Mouse (Mus musculus) c-Kit-positive CD71-negative TER-119-negative erythroid progenitor cells, embryonic 14.5 days (primary cell): ENCODE measurements around the gene Sncb.
A peak's percentile ranks its signal among the peaks of the same experiment; 100 is the strongest.
"Not testable (repeated sequence)": the region's sequence is repeated elsewhere in the genome, so short reads cannot be mapped to it uniquely, and the experiment has no call there.

Source experiments
- DNase-seq: peaks from one replicate; pipeline ENCODE4 v3.0.0-alpha.2; 2013; ENCODE audit warnings: low read depth

Sncb gene

DNA sequence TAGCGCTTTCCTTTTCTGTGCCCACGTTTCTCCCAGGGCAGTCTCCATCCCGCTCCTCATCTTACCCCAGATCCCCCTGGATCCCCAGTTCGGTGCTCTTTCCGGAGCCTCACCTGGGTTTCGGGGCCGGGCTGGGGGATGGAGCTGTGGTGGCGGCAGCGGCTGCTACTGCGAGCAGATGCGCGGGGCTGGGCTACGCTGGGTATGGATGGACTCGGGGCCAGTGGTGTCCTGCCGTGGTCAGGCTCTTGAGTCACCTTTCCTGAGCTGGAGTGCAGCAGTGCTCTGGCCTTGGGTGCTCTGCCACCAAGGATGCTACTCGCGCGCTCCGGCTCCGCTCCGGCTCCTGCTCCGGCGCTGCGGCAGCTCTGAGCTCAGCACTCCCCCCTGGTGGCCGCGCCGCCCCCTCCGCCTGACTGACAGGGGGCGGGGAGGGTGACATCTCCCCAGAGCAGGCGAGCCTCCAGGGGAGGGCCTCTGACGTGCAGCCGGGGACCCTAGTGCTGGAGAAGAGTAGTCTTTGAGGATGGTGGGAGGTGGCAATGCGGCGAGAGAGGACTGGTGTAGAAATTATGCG is at the start of gene Sncb:
Gene Sncb (minus strand): TSS at position 404 of the 577 bp plus-strand sequence.
- no peak for DNase-seq

DNA sequence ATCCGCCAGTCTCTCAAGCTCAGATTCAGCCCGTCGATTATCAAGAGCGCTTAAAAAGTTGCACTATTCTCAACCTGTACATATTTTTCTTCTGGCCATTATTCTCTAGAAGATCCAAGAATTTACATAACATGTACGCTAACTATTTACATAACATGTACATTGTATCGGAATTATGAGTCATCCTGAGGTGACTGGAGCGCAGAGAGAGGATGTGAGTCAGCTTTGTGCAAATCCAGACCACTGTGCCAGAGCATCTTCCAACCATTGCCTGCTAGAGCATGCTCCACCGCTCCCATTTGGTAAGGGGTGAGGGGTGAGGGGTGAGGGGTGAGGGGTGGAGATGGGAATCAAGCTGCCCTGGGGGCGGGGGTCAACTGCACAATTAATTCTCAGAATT is 47.0 kb upstream of the Sncb start:
- no peak for DNase-seq

DNA sequence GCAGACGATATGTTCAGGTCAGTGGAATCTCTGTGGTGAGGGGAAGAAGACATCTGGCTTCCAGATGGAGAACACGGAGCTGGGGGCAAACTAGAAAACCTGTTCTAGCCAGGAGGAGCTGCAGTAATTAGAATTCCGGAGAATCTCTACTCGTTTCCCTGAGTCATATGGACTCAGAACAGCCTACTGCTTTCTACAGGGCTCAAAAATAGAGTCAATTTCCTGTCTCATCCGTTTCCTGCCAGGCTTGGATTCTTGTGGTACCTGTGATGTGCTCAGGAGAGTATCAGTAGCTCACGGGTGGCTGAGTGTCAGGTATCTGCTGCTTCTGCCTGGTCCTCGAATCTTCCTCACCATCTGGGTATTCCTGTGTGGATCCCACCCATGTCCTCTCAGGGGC is 45.1 kb upstream of the Sncb start:
- no peak for DNase-seq

DNA sequence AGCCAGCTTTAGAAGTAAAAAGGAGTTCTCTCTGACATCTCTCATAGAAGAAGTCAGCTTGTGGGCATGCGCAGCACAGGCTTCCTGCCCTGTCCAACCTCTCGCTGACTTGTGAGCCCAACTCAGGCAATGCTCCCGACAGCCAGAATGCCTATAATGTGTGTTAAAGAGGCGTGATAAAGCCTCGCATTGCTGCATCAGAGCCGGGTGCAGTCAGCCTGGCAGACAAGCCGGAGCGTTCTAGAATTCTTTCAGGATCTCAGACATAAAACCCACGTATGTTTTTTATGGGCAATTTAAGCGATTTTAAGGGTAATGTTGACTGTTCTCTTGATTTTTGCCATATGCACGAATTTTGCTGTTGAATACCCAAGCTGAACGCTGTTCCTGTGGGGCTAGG is 41.7 kb upstream of the Sncb start:
- DNase-seq, result no peak

DNA sequence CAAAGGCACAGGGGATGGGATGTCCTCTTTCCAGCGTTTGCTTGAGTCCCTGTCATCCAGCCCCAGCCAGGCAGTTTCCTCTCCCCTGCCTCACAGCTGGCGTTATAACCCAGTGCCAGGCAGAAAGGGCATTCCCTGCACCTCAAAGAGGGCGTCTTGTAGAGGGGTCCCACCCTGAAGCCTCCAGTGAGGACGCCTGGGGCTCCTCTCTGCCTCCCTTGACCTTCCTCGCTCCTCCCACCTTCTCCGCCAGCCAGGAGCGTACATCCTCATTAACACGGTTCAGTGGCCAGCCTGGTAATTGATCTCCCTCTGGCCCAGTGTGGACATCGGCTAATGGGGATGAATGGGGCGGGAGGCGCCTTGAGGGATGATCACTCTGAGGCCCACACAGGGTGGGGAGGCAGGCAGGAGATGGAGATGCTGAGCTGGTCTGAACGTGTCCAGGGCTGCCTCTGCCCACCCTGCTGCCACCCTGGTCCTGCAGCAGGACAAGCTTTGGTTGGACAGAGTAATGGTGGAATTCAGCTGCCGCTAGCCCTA is 40.1 kb upstream of the Sncb start:
- DNase-seq, result no peak

DNA sequence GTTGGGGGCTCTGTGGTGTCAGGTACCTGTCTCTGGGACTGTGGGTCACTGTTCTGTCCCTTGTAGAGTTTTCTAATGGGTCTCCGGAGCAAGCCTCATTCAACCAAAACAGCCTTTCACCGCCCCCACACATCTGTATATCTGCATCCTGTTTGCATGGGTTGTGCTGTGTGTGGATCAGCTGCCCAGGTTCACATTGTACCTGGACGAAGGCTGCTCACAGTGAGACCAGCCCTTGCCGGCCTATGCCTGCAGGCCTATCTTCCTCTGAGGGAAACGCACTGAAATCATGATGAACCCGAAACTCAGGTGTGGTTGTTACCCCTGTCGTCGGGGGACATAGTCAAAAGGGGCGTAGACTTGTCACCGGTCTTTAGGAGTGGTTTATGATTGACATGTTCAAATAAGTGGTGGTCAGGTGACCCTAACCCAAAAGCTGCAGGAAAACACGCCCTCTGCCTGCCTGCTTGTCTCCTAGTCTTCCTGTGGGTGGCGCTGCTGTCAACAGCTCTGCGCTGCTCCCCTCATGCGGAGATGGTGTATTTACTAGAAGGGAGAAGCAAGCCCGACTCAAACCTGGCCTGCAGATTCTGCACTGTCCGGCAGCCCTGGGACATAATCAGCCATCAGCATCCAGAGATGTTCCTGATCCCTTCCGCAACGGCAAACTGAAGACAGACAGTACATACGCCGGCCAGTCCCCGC is 38.9 kb upstream of the Sncb start:
- no peak for DNase-seq

DNA sequence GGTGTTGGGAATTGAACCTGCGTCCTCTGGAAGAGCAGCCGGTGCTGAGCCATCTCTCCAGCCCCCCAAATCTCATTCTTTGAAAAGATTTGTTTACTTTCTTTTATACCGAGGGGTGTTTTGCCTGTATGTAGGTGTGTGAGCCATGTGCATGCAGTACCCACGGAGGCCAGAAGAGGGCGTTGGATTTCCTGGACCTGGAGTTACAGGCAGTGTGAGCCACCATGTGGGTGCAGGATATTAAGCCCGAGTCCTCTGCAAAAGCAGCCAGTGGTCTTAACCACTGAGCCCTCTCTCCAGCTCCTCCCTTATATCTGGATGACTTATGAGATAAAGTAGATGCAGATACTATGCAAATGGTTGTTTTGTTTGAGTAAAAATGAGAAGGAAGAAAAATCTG is 36.6 kb upstream of the Sncb start:
- DNase-seq, result no peak

DNA sequence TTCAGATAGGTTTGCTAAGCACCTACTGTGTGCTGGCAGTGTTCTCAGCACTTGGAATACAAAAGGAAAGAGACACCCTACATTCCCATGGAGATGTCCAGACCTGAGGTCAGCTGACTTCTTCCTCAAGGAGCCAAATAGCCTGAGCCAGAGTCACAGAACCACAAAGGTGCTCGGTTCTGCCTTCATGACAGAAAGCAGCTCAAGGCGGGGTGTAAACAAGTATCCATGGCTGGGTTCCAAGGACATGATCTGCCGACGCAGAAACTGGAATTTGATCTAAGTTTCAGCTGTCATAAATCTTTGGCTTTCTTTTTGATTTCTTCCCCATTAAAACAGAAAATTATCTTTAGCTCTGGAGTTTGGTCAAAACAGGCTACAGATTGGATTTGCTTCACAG is 33.8 kb upstream of the Sncb start:
- DNase-seq, result no peak

DNA sequence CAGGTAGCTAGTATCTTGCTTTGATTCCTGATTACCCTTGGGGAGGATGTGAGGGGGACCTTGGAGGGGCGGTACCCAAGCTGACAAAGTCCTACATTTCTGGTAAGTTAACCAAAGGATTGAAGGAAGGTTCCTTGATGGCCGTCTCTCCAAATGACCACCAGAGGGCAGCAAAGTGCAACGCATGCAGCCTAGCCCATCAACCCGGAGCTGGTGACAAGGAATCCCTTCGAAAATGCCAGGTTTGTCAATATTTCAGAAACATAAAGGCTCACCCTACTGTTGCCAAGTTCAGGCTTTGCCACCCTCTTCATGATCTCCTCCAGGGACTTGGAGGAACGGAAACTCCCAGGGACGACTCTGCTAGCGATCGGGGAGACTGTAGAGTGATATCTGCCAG is 33.3 kb upstream of the Sncb start:
- DNase-seq, result peak; percentile 65

DNA sequence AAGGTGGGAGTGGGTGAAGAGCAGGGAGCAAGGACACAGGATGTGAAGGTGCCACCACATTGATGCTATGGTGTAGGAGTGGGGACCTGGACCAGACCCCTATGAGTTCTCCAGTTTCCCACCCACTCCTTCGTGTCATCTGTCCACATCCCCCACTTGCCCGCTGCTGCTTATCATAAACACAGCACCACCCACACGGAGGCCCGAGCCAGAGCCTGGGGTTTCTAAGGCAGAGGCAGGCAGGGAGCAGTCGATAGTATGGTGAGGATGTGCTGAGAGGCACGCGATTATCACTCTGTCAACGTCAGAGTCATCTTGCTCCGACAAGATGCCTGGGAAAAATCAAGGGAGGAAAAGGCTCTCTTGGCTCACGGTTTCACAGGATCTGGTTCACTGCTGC is 32.3 kb upstream of the Sncb start:
- no peak for DNase-seq

DNA sequence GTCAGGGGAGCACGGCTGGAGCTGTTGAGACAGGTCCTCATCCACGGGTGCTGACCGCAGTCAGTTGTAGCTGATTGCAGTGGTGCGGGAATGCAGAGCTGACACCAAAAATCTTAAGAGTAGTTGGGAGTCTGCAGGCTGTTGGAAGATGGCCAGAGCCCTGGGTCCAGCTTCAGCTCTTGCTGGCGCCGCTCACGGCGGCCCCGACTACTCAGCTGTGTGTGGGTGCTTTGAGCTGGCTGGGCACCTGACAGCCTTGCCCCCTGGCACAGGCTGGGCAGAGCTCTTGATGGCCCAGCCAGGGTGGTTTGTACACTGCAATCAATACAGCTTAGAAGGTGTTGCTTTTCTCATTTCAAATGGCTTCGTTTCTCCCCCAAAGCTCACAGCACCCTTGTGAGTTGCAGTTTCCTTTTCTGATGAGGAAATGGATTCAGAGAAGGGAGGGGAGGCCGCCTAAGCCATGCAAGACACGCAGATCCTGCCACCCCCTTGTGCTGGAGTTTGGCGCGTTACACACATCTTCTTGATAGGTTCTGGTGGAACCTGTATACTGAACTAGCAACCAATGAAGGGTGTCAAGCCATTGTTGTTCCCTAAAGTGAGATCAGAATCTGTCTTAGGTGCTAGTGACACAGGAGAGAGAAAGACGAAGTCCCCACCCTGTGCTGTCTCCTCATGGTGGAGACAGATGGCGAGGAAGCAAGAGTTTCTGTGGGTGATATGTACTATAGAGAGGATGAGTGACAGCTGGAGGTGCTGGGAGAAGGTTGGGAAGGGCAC is 31.7 kb upstream of the Sncb start:
- DNase-seq, result no peak

DNA sequence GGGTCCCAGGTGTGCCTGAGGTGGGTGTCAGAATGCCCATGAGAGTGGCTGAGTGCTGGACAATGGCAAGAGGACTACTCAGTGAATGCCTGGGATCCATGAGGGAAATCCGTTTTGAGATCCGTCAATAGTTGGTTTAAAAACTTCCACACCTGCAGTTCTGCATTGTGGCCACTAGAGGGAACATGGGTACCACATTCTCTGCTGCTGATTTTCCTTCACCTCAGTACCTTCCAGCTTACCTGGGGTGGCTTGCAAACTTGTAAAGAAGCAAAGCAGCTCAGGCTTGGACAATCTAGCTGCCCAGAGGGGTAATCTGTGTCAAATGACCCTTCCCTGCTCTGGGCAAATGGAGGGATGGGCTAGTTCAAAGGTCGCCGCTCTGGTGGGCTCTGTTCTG is 31.0 kb upstream of the Sncb start:
- no peak for DNase-seq

DNA sequence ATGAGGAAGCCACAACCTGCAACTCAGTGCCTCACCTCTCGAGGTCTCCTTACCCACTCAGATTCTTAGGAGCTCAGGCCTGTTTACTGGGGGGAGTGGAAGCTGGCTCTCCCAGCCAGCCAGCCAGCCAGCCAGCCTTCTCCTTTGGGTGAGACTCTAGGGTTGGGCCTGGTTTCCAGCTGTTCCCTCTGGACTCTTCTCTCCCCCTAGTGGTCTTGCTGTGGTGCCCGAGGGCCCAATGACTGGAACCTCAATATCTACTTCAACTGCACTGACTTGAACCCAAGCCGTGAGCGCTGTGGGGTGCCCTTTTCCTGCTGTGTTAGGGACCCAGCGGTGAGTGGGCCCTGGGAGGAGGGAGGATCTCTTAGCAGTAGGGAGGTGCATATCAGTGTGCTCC is 28.4 kb upstream of the Sncb start:
- DNase-seq, result no peak

DNA sequence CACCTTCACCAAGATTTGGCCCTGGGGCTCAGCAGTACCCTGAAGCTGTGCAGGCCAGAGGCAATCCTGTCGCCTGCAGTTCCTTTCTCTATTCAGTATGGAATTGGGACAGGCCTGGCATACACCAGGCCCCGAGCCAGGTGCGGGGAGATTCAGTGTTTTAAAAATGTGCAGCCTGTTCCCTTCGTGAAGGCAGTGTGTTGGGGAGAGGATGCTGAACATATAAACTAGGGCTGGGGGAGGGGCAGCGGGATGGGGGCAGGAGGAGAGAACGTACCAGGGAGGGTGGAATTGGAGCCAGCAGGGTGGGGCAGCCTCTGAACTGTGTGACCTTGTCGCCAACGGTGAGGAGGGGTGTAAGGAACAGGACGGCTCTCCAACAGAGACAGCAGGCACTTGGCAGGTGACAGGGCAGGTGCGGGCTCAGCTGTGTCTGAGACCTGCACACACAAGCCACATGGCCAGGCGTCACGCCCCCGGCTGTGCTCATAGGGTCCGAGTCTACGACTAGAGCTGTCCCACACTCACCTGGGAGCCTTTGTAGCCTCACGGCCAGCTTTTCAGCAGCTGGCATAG is 27.7 kb upstream of the Sncb start:
- DNase-seq, result no peak

DNA sequence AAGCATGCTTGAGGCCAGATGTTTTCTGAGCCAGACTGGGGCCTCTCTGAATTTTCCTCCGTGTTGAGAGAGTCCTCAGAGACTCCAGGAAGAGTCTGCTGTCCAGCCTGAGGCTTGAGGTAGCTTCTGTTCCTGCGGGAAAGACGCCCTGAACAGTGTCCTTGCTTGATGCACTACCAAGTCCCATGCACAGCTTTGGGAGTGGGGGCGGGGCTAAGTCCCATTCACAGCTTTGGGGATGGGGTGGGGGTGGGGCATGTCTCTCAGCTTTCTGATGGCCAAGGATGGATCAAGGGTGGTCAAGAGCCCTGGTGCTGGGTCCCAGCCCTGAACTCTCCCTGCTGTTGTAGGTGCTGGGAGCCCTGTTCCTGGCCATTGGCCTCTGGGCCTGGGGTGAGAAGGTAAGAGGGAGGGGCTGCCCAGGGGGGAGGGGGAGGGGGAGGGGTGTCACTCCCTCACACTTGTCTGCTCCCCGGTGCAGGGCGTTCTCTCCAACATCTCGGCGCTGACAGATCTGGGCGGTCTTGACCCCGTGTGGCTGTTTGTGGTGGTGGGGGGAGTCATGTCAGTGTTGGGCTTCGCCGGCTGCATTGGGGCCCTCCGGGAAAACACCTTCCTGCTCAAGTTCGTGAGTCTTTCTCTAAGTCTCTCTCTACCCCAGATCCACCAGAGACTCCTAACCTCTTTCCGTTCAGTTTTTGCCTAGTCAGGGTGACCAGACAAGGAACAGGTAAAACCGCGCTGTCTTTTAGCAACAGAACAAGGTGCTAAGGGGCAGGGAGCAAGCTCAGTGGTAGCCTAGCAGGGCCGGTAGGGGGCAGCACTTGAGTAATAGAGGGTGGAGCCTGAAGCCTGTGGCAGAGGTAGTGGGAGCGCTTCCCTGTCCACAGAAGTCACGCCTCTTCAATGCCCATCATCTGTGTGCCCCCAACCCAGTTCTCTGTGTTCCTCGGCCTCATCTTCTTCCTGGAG is 26.1 kb upstream of the Sncb start:
- DNase-seq, result no peak

DNA sequence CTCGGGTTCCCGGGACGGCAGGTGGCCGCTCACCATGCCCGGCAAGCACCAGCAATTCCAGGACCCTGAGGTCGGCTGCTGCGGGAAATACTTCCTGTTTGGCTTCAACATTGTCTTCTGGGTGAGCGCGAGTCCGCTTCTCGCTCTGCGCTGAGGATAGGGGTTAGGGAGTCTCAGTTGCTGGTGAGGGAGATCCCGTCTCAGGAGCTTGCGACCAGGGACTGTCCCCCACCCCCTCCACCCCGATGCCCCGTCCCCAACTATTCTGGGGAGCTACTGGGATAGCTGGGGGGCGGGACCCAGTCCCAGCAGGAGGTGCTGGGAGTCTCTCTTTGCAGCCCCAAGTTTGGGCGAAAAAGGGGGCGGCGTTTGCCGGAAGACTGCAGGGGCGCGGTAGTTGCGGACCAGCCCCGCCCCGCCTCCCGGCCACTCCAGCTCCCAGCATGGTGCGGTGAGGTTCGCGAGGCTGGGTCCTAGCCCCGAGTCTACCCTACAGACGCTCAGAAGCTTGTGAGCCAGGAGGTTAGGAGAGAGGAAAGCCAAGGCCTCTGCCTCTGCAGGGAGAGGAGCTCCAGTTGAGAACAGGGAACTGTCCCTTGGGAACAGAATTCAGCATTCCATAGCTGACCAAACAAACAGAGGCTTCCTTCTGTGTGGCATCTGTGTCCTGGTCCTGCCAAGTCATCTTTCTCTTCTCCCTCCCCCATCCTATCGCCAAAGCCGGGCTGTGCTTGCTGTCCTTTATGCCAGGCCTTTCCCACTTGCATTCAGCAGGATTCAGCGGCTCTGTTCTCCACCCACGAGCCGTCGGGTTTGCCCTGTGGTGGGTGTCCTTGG is 23.4 kb upstream of the Sncb start:
- DNase-seq, result no peak

DNA sequence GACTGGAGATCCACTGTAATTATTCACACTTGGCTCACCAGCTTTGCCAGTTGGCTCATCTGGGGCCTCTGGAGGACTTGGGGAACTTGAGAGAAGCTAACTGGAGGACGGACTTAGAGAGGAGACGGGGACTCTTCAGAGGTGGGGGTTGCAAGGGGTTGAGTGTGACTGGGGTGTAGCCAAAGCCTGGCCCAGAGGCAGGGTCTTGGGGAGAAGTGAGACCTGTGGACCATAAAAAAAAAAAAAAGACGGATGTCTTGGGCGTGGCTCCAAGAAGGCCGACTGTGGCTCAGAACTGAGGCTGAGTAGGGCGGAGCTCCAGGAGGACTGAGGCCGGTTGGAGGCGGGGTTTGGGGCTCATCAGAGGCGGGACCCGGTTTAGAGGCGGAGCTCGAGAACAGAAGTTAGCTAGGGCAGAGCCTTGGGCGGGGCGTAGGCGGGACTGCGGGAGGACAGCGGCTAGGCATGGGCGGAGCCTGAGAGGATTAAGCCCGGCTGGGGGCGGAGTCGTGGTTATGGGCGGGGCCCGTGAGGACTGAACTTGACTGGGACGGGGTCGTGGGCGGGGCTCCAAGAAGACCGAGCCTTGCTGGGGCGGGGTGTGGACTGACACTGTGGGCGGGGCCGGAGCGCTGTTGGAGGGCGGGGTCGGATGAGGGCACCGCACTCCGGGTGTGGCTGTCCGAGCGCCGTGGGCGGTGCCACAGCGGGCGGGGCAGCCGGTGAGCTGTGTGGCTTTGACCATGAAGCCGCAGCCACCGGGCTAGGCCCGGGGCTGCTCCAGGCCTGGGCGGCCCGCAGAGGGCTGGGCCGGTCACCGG is 22.6 kb upstream of the Sncb start, which contains the start of gene Tspan17:
Gene Tspan17 (plus strand): TSS at position 638 of the 821 bp plus-strand sequence.
- peak; percentile 97 for DNase-seq

DNA sequence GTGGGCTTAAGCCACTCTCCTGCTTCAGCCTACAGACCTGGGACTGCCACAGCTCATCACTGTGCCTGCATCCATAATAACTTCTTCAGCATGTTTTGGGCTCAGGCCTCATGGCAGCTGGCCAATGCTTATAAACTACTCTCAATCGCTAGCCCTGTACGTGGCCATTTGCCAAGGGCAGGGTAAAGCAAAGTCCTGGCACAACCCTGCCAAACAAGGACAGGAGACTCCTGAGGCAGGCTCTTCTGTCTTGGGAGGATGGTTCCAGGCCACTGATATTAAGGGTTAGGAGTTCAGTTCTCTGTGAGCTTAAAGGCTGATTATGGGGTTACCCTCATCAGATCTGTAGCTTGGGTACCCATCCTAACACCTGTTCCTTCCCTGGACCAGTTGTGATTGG is 21.2 kb upstream of the Sncb start:
- not testable (repeated sequence) for DNase-seq

DNA sequence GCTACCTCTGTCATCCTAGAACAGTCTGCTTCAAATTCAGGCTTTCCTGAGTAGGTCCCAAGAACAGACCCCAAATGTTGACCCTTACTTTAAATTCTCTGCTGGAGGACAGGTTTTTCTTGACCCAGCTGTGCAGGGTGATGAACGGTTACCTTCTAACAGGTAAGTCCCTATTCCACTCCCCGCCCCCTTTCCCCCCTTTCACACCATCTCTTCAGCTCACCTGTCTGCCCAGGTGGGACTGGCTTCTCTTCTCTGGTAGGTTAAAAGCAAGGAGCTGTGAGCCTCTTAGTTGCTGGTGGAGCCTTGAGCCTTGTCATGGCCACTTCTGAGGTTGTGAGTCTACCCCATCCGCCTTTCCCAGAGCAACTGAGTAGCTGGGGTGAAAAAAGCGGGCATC is 17.3 kb upstream of the Sncb start, which contains the start of gene Eif4e1b:
Gene Eif4e1b (plus strand): TSS at position 301 of the 400 bp plus-strand sequence.
- DNase-seq, result no peak

DNA sequence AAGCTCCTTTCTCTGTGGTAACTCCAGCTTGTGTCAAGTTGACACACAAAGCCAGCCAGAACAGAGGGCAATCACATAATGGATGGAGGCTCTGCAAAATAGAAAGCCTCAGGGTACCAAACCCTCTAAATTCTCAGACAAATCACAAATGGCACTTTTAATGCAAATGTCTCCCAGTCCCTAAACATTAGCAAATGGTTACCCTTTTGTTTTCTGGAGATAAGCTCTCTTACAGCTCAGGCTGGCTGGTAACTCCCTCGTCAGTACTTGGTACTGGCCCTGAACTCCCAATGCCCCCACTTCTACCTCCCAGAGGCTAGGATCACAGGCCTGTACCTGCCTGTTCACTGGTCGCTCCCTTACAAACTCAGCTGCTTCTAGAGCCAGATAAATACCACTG is 16.8 kb upstream of the Sncb start:
- no peak for DNase-seq
